Mouse (Mus musculus) forelimb bud, embryonic 11.5 days (tissue): ENCODE data around the gene Clk4.

Experiments used
- DNase-seq: peaks from one replicate; pipeline ENCODE4 v3.0.0-alpha.2; 2012; ENCODE audit warnings: low read depth, low spot score

Clk4 gene

GRCm38 (mm10) chr11:51261680-51262219 is at the start of gene Clk4:
TSS of gene Clk4 (plus strand) at chr11:51261730.
- no peak for DNase-seq

- no peak for DNase-seq
Measured at GRCm38 (mm10) chr11:51214021-51214420, 47.5 kb upstream of the Clk4 start.

- no peak for DNase-seq
Measured at GRCm38 (mm10) chr11:51219396-51219980, 42.0 kb upstream of the Clk4 start.

GRCm38 (mm10) chr11:51220308-51220707 is 41.2 kb upstream of the Clk4 start, which contains the start of gene Gm12569:
TSS of gene Gm12569 (plus strand) at chr11:51220473.
- DNase-seq = no peak

- DNase-seq = no peak
Measured at GRCm38 (mm10) chr11:51227104-51227503, 34.4 kb upstream of the Clk4 start.

- DNase-seq = no peak
Measured at GRCm38 (mm10) chr11:51234626-51235025, 26.9 kb upstream of the Clk4 start.

GRCm38 (mm10) chr11:51242897-51243296 is 18.6 kb upstream of the Clk4 start:
- DNase-seq = no peak

- no peak for DNase-seq
Measured at GRCm38 (mm10) chr11:51257006-51257405, 4.5 kb upstream of the Clk4 start.

- peak; percentile 99 for DNase-seq
Measured at GRCm38 (mm10) chr11:51262342-51263285, 1.1 kb downstream of the Clk4 start, which contains the start of gene BC049762. TSS of gene BC049762 (minus strand) at chr11:51263046.

- DNase-seq = peak; percentile 17
Measured at GRCm38 (mm10) chr11:51263286-51263831, 1.8 kb downstream of the Clk4 start.

GRCm38 (mm10) chr11:51264352-51264751 is 2.8 kb downstream of the Clk4 start:
- DNase-seq = no peak

- DNase-seq = peak; percentile 26
Measured at GRCm38 (mm10) chr11:51265326-51265725, 3.8 kb downstream of the Clk4 start.

GRCm38 (mm10) chr11:51274418-51274817 is 12.9 kb downstream of the Clk4 start:
- DNase-seq = no peak

GRCm38 (mm10) chr11:51289564-51290041 is 28.1 kb downstream of the Clk4 start, which contains the start of gene Col23a1:
TSS of gene Col23a1 (plus strand) at chr11:51289920.
- peak; percentile 90 for DNase-seq

GRCm38 (mm10) chr11:51290066-51290955 is 28.8 kb downstream of the Clk4 start:
- peak; percentile 60 for DNase-seq

GRCm38 (mm10) chr11:51293956-51294530 is 32.5 kb downstream of the Clk4 start:
- no peak for DNase-seq

GRCm38 (mm10) chr11:51295742-51296141 is 34.2 kb downstream of the Clk4 start:
- no peak for DNase-seq

GRCm38 (mm10) chr11:51298691-51299090 is 37.2 kb downstream of the Clk4 start:
- no peak for DNase-seq

- DNase-seq = no peak
Measured at GRCm38 (mm10) chr11:51302396-51302795, 40.9 kb downstream of the Clk4 start.

GRCm38 (mm10) chr11:51303981-51304553 is 42.5 kb downstream of the Clk4 start:
- DNase-seq = peak; percentile 20
